Mouse (Mus musculus): ENCODE data around the gene Smim11.
A peak's percentile ranks its signal among the peaks of the same experiment; 100 is the strongest.

DNA sequence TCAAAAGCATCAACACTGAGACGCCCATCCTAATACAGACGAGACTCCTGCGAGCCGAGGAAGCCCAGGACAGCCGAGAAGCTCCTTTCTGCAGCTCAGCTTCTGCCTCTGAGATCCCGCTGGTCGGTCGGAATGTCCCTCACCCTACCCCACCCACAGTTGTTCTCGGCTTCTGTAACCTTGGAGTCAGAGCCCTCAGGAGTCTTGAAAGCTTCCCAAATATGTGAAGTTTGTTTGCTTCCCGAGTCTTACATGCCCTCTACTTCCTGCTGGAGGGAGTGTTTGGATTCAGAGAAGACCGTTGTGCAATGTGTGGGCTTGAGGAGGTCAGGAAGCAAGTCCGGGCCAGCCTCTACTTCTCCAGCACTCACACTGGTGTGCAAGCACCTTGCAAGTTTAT is 33.2 kb upstream of the Smim11 start:
- TF ChIP-seq CTCF (IDR thresholded peaks at IDR 0.05) (peak; percentile 36), EP300 (IDR thresholded peaks at IDR 0.05) (peak; percentile 99)
